Mouse (Mus musculus): ENCODE results near the gene Rin2.

- TF ChIP-seq POLR2A (IDR thresholded peaks at IDR 0.05; ENCODE audit: control insufficient read depth, low read depth, low read length) (no peak), CTCF (IDR thresholded peaks at IDR 0.05; ENCODE audit: control insufficient read depth, insufficient read depth, insufficient replicate concordance, low read depth, low read length) (no peak)
These were observed 7.9 kb downstream of the Rin2 start for GRCm38 (mm10) chr2:145682924-145683323.

Measured in testis, adult 2 months (tissue).